Mouse (Mus musculus) E14TG2a.4 (cell line): ENCODE results near the gene Cracr2b.

Experiments used
- CTCF ChIP-seq: conservative IDR thresholded peaks from 2 replicates; pipeline ENCODE4 v1.5.1; 2014; ENCODE audit warnings: low read length
- POU5F1 ChIP-seq: IDR thresholded peaks from 2 replicates; pipeline ENCODE4 v1.6.1; 2014; ENCODE audit warnings: low read length, borderline replicate concordance

GRCm38 (mm10) chr7:141468164-141468521, 7.2 kb downstream of the Cracr2b start:
- TF ChIP-seq CTCF (no peak), POU5F1 (no peak)
